15 mouse cellular contexts compared by ENCODE assay signal in genomic region chr1:134217028-134217481, GRCm38 (mm10). TPM values are rescaled to one million over a fixed set of nuclear protein-coding genes. Genes with fewer than 3 reads are reported as not detected.
DNase-seq lines count a peak whose midpoint lies in the region; ATAC-seq and TF ChIP-seq lines count a peak whose summit lies in the region.
"Had no signal": no experiment of that assay in that cellular context is flagged by ENCODE, and none has a peak within 500 bp of the region (broad histone marks: within the 10 kb centered on the region; RNA-seq: fewer than 3 reads in every experiment).

No protein-coding gene starts in this region.

- in situ Hi-C loops in Patski (cut with MboI; ENCODE audit: low pct_unique_long_range_greater_than_20kb) = no loop called here

- no peak overlapping the region for H3K4me2 ChIP-seq in liver, embryonic 16.5 days (ENCODE audit: low read depth, low read length)
- no peak overlapping the region for H3K4me2 ChIP-seq in intestine, embryonic 16.5 days (ENCODE audit: low read depth, low read length)
- no peak overlapping the region for H3K4me2 ChIP-seq in heart, embryonic 11.5 days
- H3K4me2 ChIP-seq: lung, embryonic 14.5 days had no signal

- H3K27ac ChIP-seq in liver, embryonic 16.5 days (ENCODE audit: low read length) = 0 out of 2 replicates have a peak overlapping the region, but pooled peaks have one; percentile 26
- H3K27ac ChIP-seq in intestine, embryonic 16.5 days (ENCODE audit: low read length) = peak overlapping the region; percentile 92
- H3K27ac ChIP-seq in heart, embryonic 11.5 days (ENCODE audit: low read depth, low read length) = no peak overlapping the region
- H3K27ac ChIP-seq: left cerebral cortex, adult 2 months had no signal

- DNase-seq in liver (no peak), Patski (ENCODE audit: low read depth, low spot score) (peak; percentile 87)
- DNase-seq in kidney, postnatal 4 days = peak; percentile 61 to 74
- no peak for DNase-seq in left cerebral cortex, adult 11 months (ENCODE audit: low spot score)
- DNase-seq in embryo, embryonic 10.5 days (ENCODE audit: low spot score) = no peak
- DNase-seq: cerebellum, postnatal 36 days; gastrocnemius, postnatal 14 days; lung, embryonic 14.5 days; thymus, postnatal 25 days had no signal

- no peaks in the 10 kb centered on the region for H3K9me3 ChIP-seq in liver, embryonic 16.5 days (replicated peaks; ENCODE audit: control insufficient read depth, low read length)
- H3K9me3 ChIP-seq in intestine, embryonic 16.5 days (ENCODE audit: control insufficient read depth, low read length) = no peaks in the 10 kb centered on the region
- no peaks in the 10 kb centered on the region for H3K9me3 ChIP-seq in heart, embryonic 11.5 days (replicated peaks; ENCODE audit: control insufficient read depth, low read length)

- no peak for TF ChIP-seq CTCF in Patski (IDR thresholded peaks at IDR 0.05)

- no peaks in the 10 kb centered on the region for H3K36me3 ChIP-seq in liver, embryonic 16.5 days (ENCODE audit: control insufficient read depth, insufficient read depth)
- no peaks in the 10 kb centered on the region for H3K36me3 ChIP-seq in intestine, embryonic 16.5 days (ENCODE audit: control insufficient read depth, insufficient read depth, low read length)
- no peaks in the 10 kb centered on the region for H3K36me3 ChIP-seq in heart, embryonic 11.5 days (ENCODE audit: control insufficient read depth, insufficient read depth, low read length)

- POLR2A ChIA-PET in Patski (lab: Charles Lee) = interaction anchor here (0.5 to 0.6 kb wide), 2 partner anchors 72 to 566 kb away, joined by 3 to 4 read pairs; no protein-coding TSS in a partner anchor

- no peak overlapping the region for H3K9ac ChIP-seq in liver, embryonic 16.5 days (ENCODE audit: low read depth, low read length)
- peak overlapping the region; percentile 37 for H3K9ac ChIP-seq in intestine, embryonic 16.5 days (ENCODE audit: low read depth, low read length)
- no peak overlapping the region for H3K9ac ChIP-seq in heart, embryonic 11.5 days (ENCODE audit: low read depth, low read length)
- H3K9ac ChIP-seq: lung, embryonic 14.5 days had no signal

- CTCF ChIA-PET in Patski (lab: Charles Lee) = no interaction called here

- H3K4me1 ChIP-seq in liver, embryonic 16.5 days (ENCODE audit: control insufficient read depth, low read depth, low read length) = peaks cover 4% of the 10 kb centered on the region
- peaks cover 20% of the 10 kb centered on the region for H3K4me1 ChIP-seq in intestine, embryonic 16.5 days (ENCODE audit: control insufficient read depth, insufficient read depth, low read length)
- H3K4me1 ChIP-seq in heart, embryonic 11.5 days (ENCODE audit: control insufficient read depth, insufficient read depth, low read length) = peaks cover 43% of the 10 kb centered on the region

- WGBS in liver, embryonic 16.5 days (ENCODE audit: insufficient replicate concordance) = 45% methylated on average over 12 of the region's 12 CpGs
- WGBS in intestine, embryonic 16.5 days = 43% methylated on average over 12 of the region's 12 CpGs
- 65% methylated on average over 12 of the region's 12 CpGs for WGBS in heart, embryonic 11.5 days (ENCODE audit: insufficient replicate concordance)

- no peak overlapping the region for H3K4me3 ChIP-seq in liver, embryonic 16.5 days (ENCODE audit: low read depth, low read length)
- no peak overlapping the region for H3K4me3 ChIP-seq in intestine, embryonic 16.5 days (ENCODE audit: low read length)
- H3K4me3 ChIP-seq in heart, embryonic 11.5 days (ENCODE audit: low read depth, low read length) = no peak overlapping the region
- H3K4me3 ChIP-seq: erythroblast, embryonic 14.5 days; left cerebral cortex, adult 2 months had no signal

- no peaks in the 10 kb centered on the region for H3K27me3 ChIP-seq in liver, embryonic 16.5 days (ENCODE audit: control insufficient read depth, insufficient read depth, low read depth, low read length)
- no peaks in the 10 kb centered on the region for H3K27me3 ChIP-seq in Patski
- no peaks in the 10 kb centered on the region for H3K27me3 ChIP-seq in intestine, embryonic 16.5 days (replicated peaks; ENCODE audit: control insufficient read depth, insufficient read depth, low read length)
- H3K27me3 ChIP-seq in heart, embryonic 11.5 days (ENCODE audit: control insufficient read depth, insufficient read depth, low read length) = no peaks in the 10 kb centered on the region
- H3K27me3 ChIP-seq: CH12.LX had no signal

- 0 out of 2 replicates have a peak, but pooled peaks have one; percentile 28 for ATAC-seq in liver, embryonic 16.5 days (ENCODE audit: low read depth)
- peak; percentile 82 for ATAC-seq in Patski
- peak; percentile 86 for ATAC-seq in intestine, embryonic 16.5 days
- ATAC-seq in heart, embryonic 11.5 days (replicated peaks; ENCODE audit: insufficient number of reproducible peaks, low FRiP score, low TSS enrichment) = no peak

RNA-seq across cellular contexts. Expression of gene Adora1, which starts 18.2 kb away (rescaled TPM):
- polyA plus RNA-seq in liver, embryonic 16.5 days (2015; fragmentation: Nextera tagmentation; extraction: Ambion mirVana) = 2.3 and 3.6 TPM in 2 replicates
- polyA plus RNA-seq in Patski (2021) = 2.4 TPM
- polyA plus RNA-seq in intestine, embryonic 16.5 days (2015; fragmentation: Nextera tagmentation; extraction: Ambion mirVana) = 6.8 and 8.2 TPM in 2 replicates
- 4.4 and 6.7 TPM in 2 replicates for polyA plus RNA-seq in heart, embryonic 11.5 days (2014; fragmentation: Nextera tagmentation; extraction: Ambion mirVana)
- polyA plus RNA-seq: erythroblast, embryonic 14.5 days had no signal

RNA-seq across cellular contexts. Expression of gene Mybph, which starts 23.8 kb away (rescaled TPM):
- 0.55 and 1.7 TPM in 2 replicates for polyA plus RNA-seq in liver, embryonic 16.5 days (2015; fragmentation: Nextera tagmentation; extraction: Ambion mirVana)
- polyA plus RNA-seq in Patski (2021) = not detected
- 0.17 and 0.24 TPM in 2 replicates for polyA plus RNA-seq in intestine, embryonic 16.5 days (2015; fragmentation: Nextera tagmentation; extraction: Ambion mirVana)
- polyA plus RNA-seq in heart, embryonic 11.5 days (2014; fragmentation: Nextera tagmentation; extraction: Ambion mirVana) = 1.0 and 1.2 TPM in 2 replicates
- polyA plus RNA-seq: erythroblast, embryonic 14.5 days; lung, embryonic 14.5 days had no signal

RNA-seq across cellular contexts. Expression of gene Chil1, which starts 35.1 kb away (rescaled TPM):
- polyA plus RNA-seq in liver, embryonic 16.5 days (2015; fragmentation: Nextera tagmentation; extraction: Ambion mirVana) = 16.1 and 19.9 TPM in 2 replicates
- polyA plus RNA-seq in Patski (2021) = 1.6 TPM
- 0.43 and 0.57 TPM in 2 replicates for polyA plus RNA-seq in intestine, embryonic 16.5 days (2015; fragmentation: Nextera tagmentation; extraction: Ambion mirVana)
- 1.5 and 1.9 TPM in 2 replicates for polyA plus RNA-seq in heart, embryonic 11.5 days (2014; fragmentation: Nextera tagmentation; extraction: Ambion mirVana)
- polyA plus RNA-seq: erythroblast, embryonic 14.5 days; lung, embryonic 14.5 days had no signal

Comparison
In these comparisons a context has a peak if more than half of its experiments do, and no peak if none do; other contexts are left out.
1. DNase-seq: peak in Patski (single experiment) and kidney, postnatal 4 days (2 of 2); none in liver (single experiment), left cerebral cortex, adult 11 months (single experiment) and embryo, embryonic 10.5 days (single experiment).